Mouse (Mus musculus) liver, postnatal 0 days (tissue): ENCODE results near the gene Syngr2. TPM values are rescaled to one million over a fixed set of nuclear protein-coding genes. Genes with fewer than 3 reads are reported as not detected.

Experiments
- ATAC-seq: fragments of 200-750 bp; cut with Nextera tagmentation; 2 replicates; pipeline ENCODE4 v1.8.0; 2017; ENCODE audit warnings: mild to moderate bottlenecking, moderate library complexity
- DNase-seq: peaks from one replicate; pipeline ENCODE4 v3.0.0-alpha.2; 2016
- H3K27ac ChIP-seq: fragments of 300-500 bp; sonication (generic); 2 replicates; pipeline ENCODE4 v1.5.1; 2014; ENCODE audit warnings: antibody characterized with exemption, moderate library complexity, mild to moderate bottlenecking, low read depth
- H3K27me3 ChIP-seq: fragments of 300-500 bp; sonication (generic); 2 replicates; pipeline ENCODE4 v1.6.1; 2014; ENCODE audit warnings: low read length, control low read depth, mixed read lengths; ENCODE audit not compliant: insufficient read depth
- H3K36me3 ChIP-seq: fragments of 300-500 bp; sonication (generic); replicated peaks from 2 replicates; pipeline ENCODE4 v1.6.1; 2014; ENCODE audit warnings: mild to moderate bottlenecking, control low read depth, low read length, moderate library complexity, mixed read lengths; ENCODE audit not compliant: insufficient read depth
- H3K4me1 ChIP-seq: fragments of 300-500 bp; sonication (generic); 2 replicates; pipeline ENCODE4 v1.6.1; 2014; ENCODE audit warnings: antibody characterized with exemption, mild to moderate bottlenecking, control low read depth; ENCODE audit not compliant: insufficient read depth
- H3K4me2 ChIP-seq: fragments of 300-500 bp; sonication (generic); 2 replicates; pipeline ENCODE4 v1.6.1; 2014; ENCODE audit warnings: low read depth, mild to moderate bottlenecking, low read length, moderate library complexity, mixed read lengths
- H3K4me3 ChIP-seq: fragments of 300-500 bp; sonication (generic); 2 replicates; pipeline ENCODE4 v1.5.1; 2014; ENCODE audit warnings: low read depth, low read length
- H3K9ac ChIP-seq: fragments of 300-500 bp; sonication (generic); replicated peaks from 2 replicates; pipeline ENCODE4 v1.6.1; 2014; ENCODE audit warnings: mild to moderate bottlenecking, moderate library complexity
- H3K9me3 ChIP-seq: fragments of 300-500 bp; sonication (generic); 2 replicates; pipeline ENCODE4 v1.6.1; 2016; ENCODE audit warnings: mild to moderate bottlenecking, control low read depth, low read length, mixed read lengths
- CTCF ChIP-seq: sonication (generic); IDR thresholded peaks from 2 replicates; pipeline ENCODE4 v1.5.1; 2016; ENCODE audit warnings: antibody characterized with exemption, low read depth
- EP300 ChIP-seq: IDR thresholded peaks from 2 replicates; pipeline ENCODE4 v1.6.1; 2016; ENCODE audit warnings: antibody characterized with exemption, low read depth, mild to moderate bottlenecking
- WGBS: fragments of 180-500 bp; shearing (Covaris S2); extraction: QIAGEN DNeasy Blood & Tissue Kit; methylation state at CpG from one replicate; pipeline ENCODE4 v1.1.7; 2014; ENCODE audit not compliant: insufficient replicate concordance; 5-methylcytosine and 5-hydroxymethylcytosine counted together
- polyA plus RNA-seq: library from polyadenylated mRNA; unstranded; fragments of >200 nt; fragmentation: Nextera tagmentation; extraction: Ambion mirVana; gene quantifications from 2 replicates; pipeline ENCODE4 v1.2.1, GENCODE M21; 2015

Syngr2 gene
- polyA plus RNA-seq, 1 experiment from 2014 or later = 62.2 TPM

GRCm38 (mm10) chr11:117766275-117766674, 43.2 kb upstream of the Syngr2 start:
- H3K4me3 ChIP-seq = no peak overlapping the region
- 86% methylated on average over 3 of the region's 3 CpGs for WGBS
- H3K9me3 ChIP-seq = no peaks in the 10 kb centered on the region
- DNase-seq (no peak), ATAC-seq (no peak)
- no peak overlapping the region for H3K4me2 ChIP-seq
- no peaks in the 10 kb centered on the region for H3K4me1 ChIP-seq
- H3K27ac ChIP-seq = no peak overlapping the region
- TF ChIP-seq EP300 = no peak
- TF ChIP-seq CTCF = no peak
- no peaks in the 10 kb centered on the region for H3K27me3 ChIP-seq
- H3K36me3 ChIP-seq = peaks cover 70% of the 10 kb centered on the region
- no peak overlapping the region for H3K9ac ChIP-seq

DNA sequence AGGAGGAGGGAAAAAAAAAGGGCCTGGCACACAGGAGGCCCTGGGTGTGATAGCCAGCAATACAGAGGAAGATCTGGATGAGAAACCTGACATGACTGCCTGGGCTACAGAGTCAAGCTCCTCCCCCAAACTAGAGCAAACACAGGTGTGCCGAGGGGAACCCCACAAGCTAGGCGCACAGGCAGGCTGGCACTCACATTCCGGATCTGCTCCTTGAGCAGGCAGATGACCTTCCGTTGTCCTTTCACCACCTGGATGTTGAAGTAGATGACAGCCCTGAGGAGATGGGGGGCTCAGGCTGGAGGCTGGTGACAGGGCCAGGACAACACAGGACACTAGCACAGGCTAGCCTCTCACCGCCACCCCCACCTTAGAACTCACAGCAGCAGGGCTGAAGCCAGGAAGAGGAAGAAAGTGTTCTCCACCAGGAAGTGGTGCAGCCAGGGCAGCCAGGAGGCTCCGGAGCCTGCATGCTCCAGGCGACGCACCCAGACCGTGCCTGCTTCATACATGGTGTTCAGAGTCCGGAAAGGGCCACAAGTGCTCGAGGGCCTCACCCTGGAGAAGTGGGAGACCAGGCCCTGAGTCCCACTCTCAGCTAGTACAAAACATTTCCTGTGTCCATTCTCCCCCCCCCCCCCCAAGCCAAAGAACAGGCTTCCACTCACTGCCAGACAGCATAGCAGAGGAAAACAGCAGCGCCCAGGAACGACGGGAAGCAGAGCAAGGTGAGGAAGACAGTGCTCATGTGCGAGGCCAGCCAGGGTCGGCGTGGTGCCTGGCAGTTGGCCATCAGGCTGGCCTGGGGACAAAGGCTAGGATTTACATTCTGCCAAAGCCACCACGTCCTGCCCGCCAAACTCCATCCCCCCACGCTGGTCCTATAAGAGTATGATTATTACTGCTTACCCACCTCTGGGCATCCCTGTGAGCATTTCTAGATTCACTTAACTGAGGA, 40.5 kb upstream of the Syngr2 start:
- H3K9ac ChIP-seq = no peak overlapping the region
- DNase-seq (no peak), ATAC-seq (no peak)
- TF ChIP-seq EP300 = no peak
- TF ChIP-seq CTCF = no peak
- H3K36me3 ChIP-seq = peaks cover 83% of the 10 kb centered on the region
- no peaks in the 10 kb centered on the region for H3K9me3 ChIP-seq
- H3K27ac ChIP-seq = no peak overlapping the region
- H3K4me1 ChIP-seq = no peaks in the 10 kb centered on the region
- 80% methylated on average over 20 of the region's 20 CpGs for WGBS
- H3K27me3 ChIP-seq = no peaks in the 10 kb centered on the region
- H3K4me3 ChIP-seq = no peak overlapping the region
- no peak overlapping the region for H3K4me2 ChIP-seq

GRCm38 (mm10) chr11:117769683-117770047, 39.8 kb upstream of the Syngr2 start:
- ATAC-seq = no peak
- whole genome bisulfite sequencing = 92% methylated on average over 7 of the region's 7 CpGs

GRCm38 (mm10) chr11:117770407-117770806, 39.1 kb upstream of the Syngr2 start:
- DNase-seq = no peak
- no peaks in the 10 kb centered on the region for H3K4me1 ChIP-seq
- no peak for TF ChIP-seq CTCF
- no peak for TF ChIP-seq EP300

More at GRCm38 (mm10) chr11:117769683-117770047, 39.8 kb upstream of the Syngr2 start:
- H3K9me3 ChIP-seq = no peaks in the 10 kb centered on the region
- H3K27me3 ChIP-seq = no peaks in the 10 kb centered on the region
- no peak overlapping the region for H3K4me2 ChIP-seq
- TF ChIP-seq EP300 (no peak), CTCF (no peak)
- H3K27ac ChIP-seq = no peak overlapping the region
- no peak overlapping the region for H3K9ac ChIP-seq
- H3K36me3 ChIP-seq = peaks cover 82% of the 10 kb centered on the region
- no peak for DNase-seq
- H3K4me3 ChIP-seq = no peak overlapping the region
- no peaks in the 10 kb centered on the region for H3K4me1 ChIP-seq

DNA sequence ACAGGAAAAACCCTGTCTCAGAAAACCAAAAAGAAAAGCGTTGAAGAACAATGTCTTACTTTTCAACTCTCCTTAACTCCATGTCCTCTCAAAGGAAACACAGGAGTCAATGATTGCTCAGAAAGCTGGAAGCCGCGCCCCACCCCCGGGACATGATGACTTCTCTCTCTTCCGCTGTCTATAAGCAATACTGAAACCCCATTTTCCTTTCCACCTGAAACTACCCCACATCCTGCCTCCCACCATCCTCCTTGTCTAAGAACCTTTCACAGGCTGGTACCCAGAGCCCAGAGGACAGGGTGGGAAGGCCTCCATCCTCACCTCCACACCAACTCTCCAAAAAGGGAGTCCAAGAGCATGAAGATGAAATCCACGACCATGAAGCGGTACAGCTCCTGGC, 37.1 kb upstream of the Syngr2 start:
- Histone ChIP-seq H3K9me3 (no peaks in the 10 kb centered on the region), H3K4me2 (no peak overlapping the region), H3K36me3 (peaks cover 84% of the 10 kb centered on the region), H3K27me3 (no peaks in the 10 kb centered on the region), H3K27ac (no peak overlapping the region), H3K9ac (no peak overlapping the region), H3K4me3 (no peak overlapping the region), H3K4me1 (peaks cover 5% of the 10 kb centered on the region)
- no peak for TF ChIP-seq EP300
- no peak for DNase-seq
- no peak for ATAC-seq
- 89% methylated on average over 7 of the region's 7 CpGs for WGBS

More at GRCm38 (mm10) chr11:117770407-117770806, 39.1 kb upstream of the Syngr2 start:
- no peak overlapping the region for H3K4me3 ChIP-seq
- H3K27ac ChIP-seq = no peak overlapping the region
- no peak overlapping the region for H3K4me2 ChIP-seq
- H3K27me3 ChIP-seq = no peaks in the 10 kb centered on the region
- H3K36me3 ChIP-seq = peaks cover 83% of the 10 kb centered on the region
- 95% methylated on average over 10 of the region's 10 CpGs for WGBS
- no peak overlapping the region for H3K9ac ChIP-seq
- H3K9me3 ChIP-seq = no peaks in the 10 kb centered on the region
- ATAC-seq = no peak

- no peak overlapping the region for H3K4me2 ChIP-seq
- TF ChIP-seq CTCF (no peak), EP300 (no peak)
- DNase-seq (no peak), ATAC-seq (no peak)
- 91% methylated on average over 10 of the region's 10 CpGs for WGBS
- no peak overlapping the region for H3K4me3 ChIP-seq
- peaks cover 80% of the 10 kb centered on the region for H3K36me3 ChIP-seq
- no peak overlapping the region for H3K27ac ChIP-seq
- no peaks in the 10 kb centered on the region for H3K27me3 ChIP-seq
- no peaks in the 10 kb centered on the region for H3K9me3 ChIP-seq
- H3K9ac ChIP-seq = no peak overlapping the region
- H3K4me1 ChIP-seq = peaks cover 23% of the 10 kb centered on the region
Measured at GRCm38 (mm10) chr11:117774925-117775324, 34.5 kb upstream of the Syngr2 start.
